Mouse (Mus musculus) mature B cell (primary cell): Measurements from ENCODE around the gene Bpifb6.

Source experiments
- in situ Hi-C: fragments of 300-500 bp; cut with MboI; formaldehyde crosslinking; loops from 2 replicates; pipeline ENCODE4 v1.14.3; 2019

Gene Bpifb6

DNA sequence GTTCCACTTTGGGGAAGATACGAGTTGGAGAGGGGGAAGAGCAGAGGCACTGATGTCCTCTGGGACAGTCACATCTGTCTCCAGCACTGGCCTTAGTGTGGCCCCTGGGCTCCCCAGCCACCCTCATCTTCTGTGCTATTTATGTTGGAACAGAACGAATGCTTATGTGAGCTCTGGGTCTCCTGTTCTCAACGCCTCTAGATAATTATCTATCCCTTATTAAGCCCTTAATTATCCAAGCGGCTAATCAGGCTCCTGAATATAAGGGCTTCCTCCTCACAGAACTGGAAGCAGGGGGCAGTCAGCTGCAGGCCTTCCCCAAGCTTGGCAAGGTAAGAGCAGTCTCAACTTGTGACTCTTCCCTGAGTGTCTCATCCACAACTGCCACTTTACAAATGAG, at the start of gene Bpifb6:
TSS of gene Bpifb6 (plus strand) at position 301 of the 400 bp plus-strand sequence.
- in situ Hi-C loops: no loop called here

GRCm38 (mm10) chr2:153851030-153851360, 49.2 kb upstream of the Bpifb6 start:
- in situ Hi-C loops: no loop called here

- in situ Hi-C loops: no loop called here
These were observed 46.6 kb upstream of the Bpifb6 start for GRCm38 (mm10) chr2:153853544-153853943.

GRCm38 (mm10) chr2:153859581-153859980, 40.6 kb upstream of the Bpifb6 start:
- in situ Hi-C loops: no loop called here

GRCm38 (mm10) chr2:153860315-153860714, 39.9 kb upstream of the Bpifb6 start:
- in situ Hi-C loops: no loop called here

- in situ Hi-C loops: no loop called here
These were observed 39.5 kb upstream of the Bpifb6 start for GRCm38 (mm10) chr2:153860715-153861114.

GRCm38 (mm10) chr2:153861960-153862359, 38.2 kb upstream of the Bpifb6 start:
- in situ Hi-C loops: no loop called here

DNA sequence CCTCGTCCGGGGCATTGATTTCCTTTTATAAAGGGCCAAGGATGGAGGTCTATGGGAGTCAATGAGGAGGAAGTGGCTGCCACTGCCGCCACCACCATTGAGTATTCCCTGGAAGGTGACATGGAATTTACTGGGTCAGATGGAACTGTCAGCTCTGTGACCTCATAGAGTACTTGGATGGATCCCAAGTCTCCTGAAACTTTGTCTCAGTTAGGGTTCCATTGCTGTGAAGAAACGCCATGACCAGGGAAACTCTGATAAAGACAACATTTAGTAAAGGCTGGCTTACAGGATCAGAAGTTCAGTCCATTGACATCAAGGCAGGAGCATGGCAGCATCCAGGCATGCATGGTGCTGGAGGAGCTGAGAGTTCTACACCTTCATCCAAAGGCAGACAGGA, 29.2 kb upstream of the Bpifb6 start, which contains the start of gene Sun5:
TSS of gene Sun5 (minus strand) at position 101 of the 400 bp plus-strand sequence.
- in situ Hi-C loops: no loop called here

GRCm38 (mm10) chr2:153874745-153875144, 25.4 kb upstream of the Bpifb6 start, which contains the start of gene Bpifb2:
Bpifb2 (plus strand) TSS chr2:153875045.
- in situ Hi-C loops: no loop called here

DNA sequence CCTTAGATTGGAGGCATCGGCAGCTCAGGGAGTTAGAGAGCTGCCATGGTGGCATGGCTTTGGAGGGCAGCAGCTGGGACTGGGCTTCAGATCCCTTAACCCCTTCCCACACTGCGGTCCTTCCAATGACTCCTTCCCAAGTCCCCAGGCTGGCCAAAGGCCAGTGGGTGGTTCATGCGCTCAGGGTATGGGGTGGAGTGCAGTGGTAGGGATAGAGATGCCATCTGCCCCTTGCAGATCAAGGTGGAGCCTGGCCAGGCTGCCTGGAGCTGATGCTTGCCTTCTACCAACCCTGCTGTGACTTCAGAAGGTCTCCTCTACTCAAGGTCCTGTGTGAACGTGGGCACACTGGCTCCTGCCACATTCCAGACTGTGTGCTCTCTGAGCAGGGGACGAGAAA, 1.1 kb upstream of the Bpifb6 start:
- in situ Hi-C loops: no loop called here

GRCm38 (mm10) chr2:153902726-153903125, 2.5 kb downstream of the Bpifb6 start:
- in situ Hi-C loops: no loop called here

- in situ Hi-C loops: no loop called here
These were observed 6.4 kb downstream of the Bpifb6 start for GRCm38 (mm10) chr2:153906626-153907025.

DNA sequence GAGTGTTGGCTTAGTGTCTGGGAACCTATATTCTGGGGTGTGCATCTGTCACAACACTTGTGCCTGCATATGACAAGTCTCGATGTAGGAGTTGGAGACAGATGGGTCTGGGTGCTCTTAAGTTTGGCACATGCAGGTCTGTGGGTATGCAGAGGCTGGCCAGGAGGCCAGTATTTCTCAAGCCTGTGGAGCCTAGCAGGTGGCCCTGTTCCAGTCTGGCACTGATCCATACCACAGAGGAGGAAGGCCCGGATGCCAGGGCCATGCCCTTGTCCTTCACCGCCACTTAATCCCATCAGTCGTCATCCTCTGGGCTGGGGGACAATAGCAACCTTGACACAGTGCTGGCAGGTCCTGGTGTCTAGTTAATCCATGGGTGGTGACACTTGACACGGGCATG, 14.0 kb downstream of the Bpifb6 start:
- in situ Hi-C loops: no loop called here

- in situ Hi-C loops: no loop called here
These were observed 17.7 kb downstream of the Bpifb6 start, which contains the start of gene Bpifb3 for GRCm38 (mm10) chr2:153917930-153918329. Bpifb3 (plus strand) TSS chr2:153918230.

DNA sequence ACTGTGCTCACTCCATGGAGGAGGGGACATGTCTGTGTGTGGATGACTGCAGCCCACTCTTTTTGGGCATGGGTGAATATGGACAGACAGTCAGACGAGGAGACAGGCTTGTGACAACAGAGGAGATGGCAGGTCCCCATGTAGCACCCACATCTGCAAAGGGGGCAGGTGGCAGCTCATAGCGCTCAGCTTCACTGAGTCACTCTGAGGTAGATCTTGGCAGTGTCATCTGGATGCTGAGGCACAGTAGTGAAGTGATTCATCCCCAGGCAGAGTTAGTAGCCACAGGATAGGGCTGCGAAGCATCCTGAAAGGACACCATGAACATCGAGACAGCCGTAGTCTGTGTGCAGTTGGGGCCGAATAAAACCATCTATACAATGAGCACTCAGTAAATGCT, 21.1 kb downstream of the Bpifb6 start:
- in situ Hi-C loops: no loop called here

- in situ Hi-C loops: no loop called here
These were observed 29.8 kb downstream of the Bpifb6 start for GRCm38 (mm10) chr2:153929871-153930413.

GRCm38 (mm10) chr2:153931125-153931524, 30.9 kb downstream of the Bpifb6 start:
- in situ Hi-C loops: no loop called here

- in situ Hi-C loops: no loop called here
These were observed 33.1 kb downstream of the Bpifb6 start for GRCm38 (mm10) chr2:153933311-153933710.

DNA sequence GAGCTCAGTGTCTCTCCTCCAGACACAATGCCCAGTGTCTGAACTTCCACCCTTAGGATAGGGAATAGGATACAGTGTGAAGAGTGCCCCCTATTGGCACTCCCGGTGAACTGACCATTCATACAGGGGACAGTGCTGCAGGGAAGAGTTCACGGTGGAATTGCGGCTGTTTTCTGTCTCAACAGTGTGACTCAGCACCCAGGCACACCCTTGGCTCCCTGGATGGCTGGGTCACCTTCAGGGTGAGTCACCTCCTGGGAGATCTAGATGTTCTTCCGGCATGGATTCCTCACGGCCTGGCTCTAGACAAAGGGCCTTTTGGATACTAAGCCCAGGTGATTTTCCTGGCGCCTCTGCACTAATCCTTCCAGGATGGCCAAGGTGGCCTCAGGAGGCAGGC, 35.2 kb downstream of the Bpifb6 start:
- in situ Hi-C loops: no loop called here

GRCm38 (mm10) chr2:153937843-153938242, 37.7 kb downstream of the Bpifb6 start, which contains the start of gene Bpifb4:
Bpifb4 (plus strand) TSS chr2:153938212.
- in situ Hi-C loops: no loop called here

- in situ Hi-C loops: no loop called here
These were observed 43.3 kb downstream of the Bpifb6 start for GRCm38 (mm10) chr2:153943537-153943936.

- in situ Hi-C loops: no loop called here
These were observed 44.4 kb downstream of the Bpifb6 start for GRCm38 (mm10) chr2:153944567-153944966.

DNA sequence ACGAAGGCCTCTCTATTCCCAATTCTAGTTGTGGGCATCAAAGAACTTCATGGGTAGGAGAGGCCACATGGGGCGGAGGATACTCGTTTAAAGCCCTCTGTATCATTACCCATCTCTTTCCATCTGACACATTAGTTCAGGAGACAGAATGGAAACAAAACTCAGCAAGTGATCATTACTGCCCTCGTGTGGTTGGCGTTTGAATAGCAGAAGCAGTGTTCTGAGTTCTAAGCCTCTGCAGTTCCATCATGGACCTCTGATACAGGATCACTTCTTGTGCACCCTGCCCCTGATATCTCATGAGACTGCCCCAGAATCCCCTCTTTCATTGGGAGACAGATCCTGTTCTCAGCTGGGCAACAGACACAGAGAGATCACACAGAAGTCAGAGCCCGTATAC, 52.7 kb downstream of the Bpifb6 start:
- in situ Hi-C loops: no loop called here

DNA sequence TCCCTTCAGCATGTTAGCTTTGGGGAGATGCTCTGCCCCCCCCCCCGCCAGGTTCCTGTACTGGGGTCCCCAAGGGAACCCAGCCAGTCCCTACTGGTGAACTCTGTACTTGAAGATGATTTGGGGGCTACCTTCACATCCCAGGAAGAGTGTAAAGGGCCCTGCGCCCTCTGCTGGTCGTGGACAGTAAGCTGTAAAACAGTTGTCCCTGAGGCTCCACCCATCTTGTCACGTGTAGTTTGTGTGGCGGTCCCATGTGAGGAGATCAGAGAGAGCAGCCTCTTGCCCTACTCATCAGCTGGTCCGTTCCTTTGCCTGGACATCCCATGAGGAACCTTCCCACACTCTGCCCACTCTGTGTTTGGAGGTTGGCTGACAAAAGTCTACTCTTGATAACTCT, 53.6 kb downstream of the Bpifb6 start:
- in situ Hi-C loops: no loop called here
